Mouse (Mus musculus): ENCODE data around the gene Chd9. TPM values are rescaled to one million over a fixed set of nuclear protein-coding genes. Genes with fewer than 3 reads are reported as not detected.
A peak's percentile ranks its signal among the peaks of the same experiment; 100 is the strongest.
"Not testable (repeated sequence)": the region's sequence is repeated elsewhere in the genome, so short reads cannot be mapped to it uniquely, and the experiment has no call there.

Chd9 gene
- total RNA-seq, 2 experiments from 2014 or later, result 183 to 217 TPM

GRCm38 (mm10) chr8:90868334-90868733, 40.2 kb downstream of the Chd9 start:
- DNase-seq (ENCODE audit: low spot score in 2 of 2), result peak; percentile 72 to 85
- intact Hi-C loops (cut with DNase I), result loop anchor here (2.0 to 5.0 kb wide), 2 partner anchors 39 to 40 kb away; partner anchors contain the start of gene Chd9

GRCm38 (mm10) chr8:90869071-90869919, 41.1 kb downstream of the Chd9 start:
- intact Hi-C loops (cut with DNase I), result loop anchor here (2.0 to 5.0 kb wide), 2 partner anchors 38 to 40 kb away; partner anchors contain the start of gene Chd9
- DNase-seq (ENCODE audit: low spot score in 2 of 2), result peak; percentile 83

GRCm38 (mm10) chr8:90869920-90870777, 42.0 kb downstream of the Chd9 start:
- intact Hi-C loops (cut with DNase I), result loop anchor here (2.0 to 5.0 kb wide), 2 partner anchors 37 to 41 kb away; partner anchors contain the start of gene Chd9
- peak; percentile 49 to 50 for DNase-seq (ENCODE audit: low spot score in 2 of 2)

GRCm38 (mm10) chr8:90871375-90872080, 43.4 kb downstream of the Chd9 start:
- intact Hi-C loops (cut with DNase I), result no loop called here
- peak in 1 of 2 experiments; percentile 17 for DNase-seq (ENCODE audit: low spot score in 2 of 2)

- DNase-seq (ENCODE audit: low spot score in 2 of 2), result no peak
- intact Hi-C loops (cut with DNase I), result no loop called here
These were observed 44.9 kb downstream of the Chd9 start for GRCm38 (mm10) chr8:90873051-90873450.

- peak; percentile 80 to 81 for DNase-seq (ENCODE audit: low spot score in 2 of 2)
- intact Hi-C loops (cut with DNase I), result loop anchor here (2.0 kb wide), 1 partner anchor 47 kb away; the partner anchor contains the start of gene Chd9
These were observed 48.1 kb downstream of the Chd9 start for GRCm38 (mm10) chr8:90876213-90876721.

GRCm38 (mm10) chr8:90876722-90877429, 48.7 kb downstream of the Chd9 start:
- peak; percentile 83 to 85 for DNase-seq (ENCODE audit: low spot score in 2 of 2)
- intact Hi-C loops (cut with DNase I), result loop anchor here (1.0 to 2.0 kb wide), 2 partner anchors 31 to 48 kb away; partner anchors contain the start of gene Chd9

GRCm38 (mm10) chr8:90877430-90877975, 49.4 kb downstream of the Chd9 start:
- intact Hi-C loops (cut with DNase I), result loop anchor here (1.0 to 2.0 kb wide), 2 partner anchors 31 to 49 kb away; partner anchors contain the start of gene Chd9

GRCm38 (mm10) chr8:90878551-90878950, 50.4 kb downstream of the Chd9 start:
- intact Hi-C loops (cut with DNase I), result no loop called here
- DNase-seq (ENCODE audit: low spot score in 2 of 2), result no peak

More at GRCm38 (mm10) chr8:90877430-90877975, 49.4 kb downstream of the Chd9 start:
- no peak for DNase-seq (ENCODE audit: low spot score in 2 of 2)

GRCm38 (mm10) chr8:90880041-90880440, 51.9 kb downstream of the Chd9 start:
- intact Hi-C loops (cut with DNase I), result no loop called here
- no peak for DNase-seq (ENCODE audit: low spot score in 2 of 2)

- intact Hi-C loops (cut with DNase I), result no loop called here
These were observed 53.0 kb downstream of the Chd9 start for GRCm38 (mm10) chr8:90881181-90881580.

GRCm38 (mm10) chr8:90882088-90882691, 54.0 kb downstream of the Chd9 start:
- DNase-seq (ENCODE audit: low spot score in 2 of 2), result no peak
- intact Hi-C loops (cut with DNase I), result no loop called here

More at GRCm38 (mm10) chr8:90881181-90881580, 53.0 kb downstream of the Chd9 start:
- DNase-seq (ENCODE audit: low spot score in 2 of 2), result no peak

GRCm38 (mm10) chr8:90885671-90886368, 57.7 kb downstream of the Chd9 start:
- no peak for DNase-seq (ENCODE audit: low spot score in 2 of 2)
- intact Hi-C loops (cut with DNase I), result no loop called here

- intact Hi-C loops (cut with DNase I); DNase-seq (ENCODE audit: low spot score in 2 of 2): not testable (repeated sequence)
These were observed 58.2 kb downstream of the Chd9 start for GRCm38 (mm10) chr8:90886369-90886712.

GRCm38 (mm10) chr8:90887328-90887727, 59.2 kb downstream of the Chd9 start:
- DNase-seq (ENCODE audit: low spot score in 2 of 2); intact Hi-C loops (cut with DNase I): not testable (repeated sequence)

GRCm38 (mm10) chr8:90891872-90892578, 63.9 kb downstream of the Chd9 start:
- intact Hi-C loops (cut with DNase I), result no loop called here
- DNase-seq (ENCODE audit: low spot score in 2 of 2), result no peak

GRCm38 (mm10) chr8:90892579-90892919, 64.4 kb downstream of the Chd9 start:
- intact Hi-C loops (cut with DNase I), result no loop called here
- peak in 1 of 2 experiments; percentile 37 for DNase-seq (ENCODE audit: low spot score in 2 of 2)

Measured in left cerebral cortex, postnatal 36 days (tissue).